Mouse (Mus musculus) cerebellum, adult 2 months (tissue): ENCODE results near the gene Pkhd1.

ENCODE experiments used
- CTCF ChIP-seq: fragments of 200-500 bp; IDR thresholded peaks from 2 replicates; pipeline ENCODE4 v1.5.1; 2011; ENCODE audit warnings: low read depth, mild to moderate bottlenecking, control low read depth, low read length, moderate library complexity, borderline replicate concordance; ENCODE audit not compliant: insufficient read depth
- POLR2A ChIP-seq: fragments of 200-500 bp; IDR thresholded peaks from 2 replicates; pipeline ENCODE4 v1.6.1; 2011; ENCODE audit warnings: low read length, control low read depth, borderline replicate concordance; ENCODE audit not compliant: insufficient read depth

DNA sequence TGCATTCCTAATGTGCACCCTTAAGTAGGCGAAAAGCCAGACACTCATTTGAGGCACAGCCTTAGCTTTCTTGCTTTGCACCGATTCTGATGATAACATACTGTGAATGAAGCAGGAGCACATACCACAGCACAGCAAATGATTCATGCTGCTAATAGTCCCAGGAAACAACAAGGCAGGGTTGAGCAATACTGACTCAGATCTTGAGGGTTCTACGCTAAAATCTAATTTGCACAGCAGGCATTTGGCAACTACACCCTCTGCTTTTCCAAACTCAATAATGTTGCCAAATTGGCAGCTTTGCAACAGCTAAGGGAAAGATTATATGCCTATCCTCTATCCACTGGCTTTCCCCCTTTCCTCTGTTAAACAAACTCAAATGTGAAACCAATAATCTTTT is 548.1 kb downstream of the Pkhd1 start:
- TF ChIP-seq CTCF (no peak), POLR2A (no peak)
